Mouse (Mus musculus): ENCODE results near the gene 1110059G10Rik. TPM values are rescaled to one million over a fixed set of nuclear protein-coding genes. Genes with fewer than 3 reads are reported as not detected.
A peak's percentile ranks its signal among the peaks of the same experiment; 100 is the strongest.

Gene 1110059G10Rik
- polyA plus RNA-seq (2016; fragmentation: Nextera tagmentation; extraction: Ambion mirVana) = 29.7 and 31.7 TPM in 2 replicates

GRCm38 (mm10) chr9:122950643-122951475 is at the start of gene 1110059G10Rik, which contains the start of gene Kif15:
Gene 1110059G10Rik, minus strand, starts transcription at chr9:122951000.
Gene Kif15, plus strand, starts transcription at chr9:122951046.
- WGBS = under 1% methylated on average over 64 of the region's 64 CpGs
- H3K36me3 ChIP-seq = peaks cover 15% of the 10 kb centered on the region
- no peaks in the 10 kb centered on the region for H3K27me3 ChIP-seq
- H3K27ac ChIP-seq = peak within 1 kb of the TSS; percentile 78
- peak within 1 kb of the TSS; percentile 76 for H3K4me2 ChIP-seq (replicated peaks)
- H3K4me1 ChIP-seq = peaks cover 9% of the 10 kb centered on the region
- H3K9ac ChIP-seq = peak within 1 kb of the TSS; percentile 61
- peak; percentile 87 for ATAC-seq (ENCODE audit: insufficient number of reproducible peaks, insufficient read depth, low FRiP score, low TSS enrichment)
- peak within 1 kb of the TSS; percentile 94 for H3K4me3 ChIP-seq
- H3K9me3 ChIP-seq = no peaks in the 10 kb centered on the region

DNA sequence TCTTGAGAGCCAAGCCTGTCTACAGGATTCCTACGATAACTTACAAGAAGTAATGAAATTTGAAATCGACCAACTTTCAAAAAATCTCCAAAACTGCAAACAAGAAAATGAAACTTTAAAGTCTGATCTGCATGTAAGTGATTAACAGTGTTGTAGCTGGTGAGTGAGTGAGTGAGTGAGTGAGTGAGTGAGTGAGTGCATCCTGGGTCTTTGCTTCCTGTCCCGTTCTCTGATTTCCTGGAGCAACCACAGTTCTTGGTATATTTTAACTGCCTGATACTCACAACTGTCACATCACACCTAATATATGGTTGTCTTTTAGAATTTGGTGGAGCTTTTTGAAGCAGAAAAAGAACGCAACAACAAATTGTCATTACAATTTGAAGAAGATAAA is 48.4 kb upstream of the 1110059G10Rik start:
- no peaks in the 10 kb centered on the region for H3K4me1 ChIP-seq
- H3K4me3 ChIP-seq = no peak overlapping the region
- no peak overlapping the region for H3K9ac ChIP-seq
- no peaks in the 10 kb centered on the region for H3K27me3 ChIP-seq
- peaks cover 65% of the 10 kb centered on the region for H3K36me3 ChIP-seq
- no peak overlapping the region for H3K27ac ChIP-seq
- no peaks in the 10 kb centered on the region for H3K9me3 ChIP-seq
- H3K4me2 ChIP-seq (replicated peaks) = no peak overlapping the region
- no peak for ATAC-seq (ENCODE audit: insufficient number of reproducible peaks, insufficient read depth, low FRiP score, low TSS enrichment)
- WGBS = 95% methylated on average over 4 of the region's 4 CpGs

DNA sequence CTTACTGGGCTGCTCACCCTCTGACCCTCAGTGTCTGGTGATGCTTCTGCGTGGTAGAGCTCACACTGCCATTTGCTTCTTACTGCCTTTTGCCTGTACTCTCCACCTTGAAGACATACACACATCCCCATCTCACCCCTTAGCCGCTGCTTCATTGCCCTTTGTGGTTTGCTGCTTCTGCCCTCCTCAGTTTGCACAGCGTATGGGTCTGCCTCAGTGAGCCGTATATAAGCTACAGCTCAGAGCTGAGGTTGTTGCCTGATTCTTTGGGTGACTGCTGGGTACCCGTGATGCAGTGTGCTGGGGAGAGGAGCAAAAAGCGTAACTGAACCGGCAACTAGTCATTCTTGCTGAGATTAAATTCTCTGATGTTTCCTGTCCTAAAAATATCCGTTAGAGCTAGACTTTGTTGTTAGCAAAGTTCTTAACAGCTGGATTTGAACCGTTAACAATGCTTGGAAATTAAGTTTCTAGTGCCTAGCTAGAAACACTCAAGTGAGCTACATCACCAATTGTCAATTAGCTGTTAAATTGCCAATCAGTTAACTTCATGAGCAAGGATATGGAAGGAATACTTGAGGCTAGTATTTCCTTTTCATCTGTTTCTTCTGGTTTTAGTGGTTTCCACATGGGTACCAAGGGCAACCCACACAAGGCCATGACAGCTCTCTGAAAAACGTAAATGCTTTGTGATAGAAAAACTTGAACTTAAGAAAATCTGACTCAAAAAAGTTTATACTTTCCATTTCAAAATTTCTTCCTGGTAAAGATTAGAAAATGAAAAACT is 47.8 kb upstream of the 1110059G10Rik start:
- no peak overlapping the region for H3K9ac ChIP-seq
- ATAC-seq (ENCODE audit: insufficient number of reproducible peaks, insufficient read depth, low FRiP score, low TSS enrichment) = no peak
- H3K27me3 ChIP-seq = no peaks in the 10 kb centered on the region
- H3K4me3 ChIP-seq = no peak overlapping the region
- H3K9me3 ChIP-seq = no peaks in the 10 kb centered on the region
- H3K27ac ChIP-seq = no peak overlapping the region
- peaks cover 64% of the 10 kb centered on the region for H3K36me3 ChIP-seq
- WGBS = 91% methylated on average over 10 of the region's 10 CpGs
- no peaks in the 10 kb centered on the region for H3K4me1 ChIP-seq
- no peak overlapping the region for H3K4me2 ChIP-seq (replicated peaks)

GRCm38 (mm10) chr9:122928915-122929314 is 21.9 kb downstream of the 1110059G10Rik start:
- 0 out of 2 replicates have a peak, but pooled peaks cover 3% of the 10 kb centered on the region for H3K9me3 ChIP-seq
- peaks cover 82% of the 10 kb centered on the region for H3K36me3 ChIP-seq
- no peak overlapping the region for H3K9ac ChIP-seq
- ATAC-seq (ENCODE audit: insufficient number of reproducible peaks, insufficient read depth, low FRiP score, low TSS enrichment) = no peak
- H3K27me3 ChIP-seq = no peaks in the 10 kb centered on the region
- no peak overlapping the region for H3K4me2 ChIP-seq (replicated peaks)
- WGBS = 90% methylated on average over 3 of the region's 3 CpGs
- no peak overlapping the region for H3K4me3 ChIP-seq
- H3K4me1 ChIP-seq = peaks cover under 1% of the 10 kb centered on the region; the same call in 1 of the 2 replicates
- H3K27ac ChIP-seq = no peak overlapping the region

- Histone ChIP-seq H3K4me3 (peak within 1 kb of the TSS; percentile 76), H3K36me3 (peaks cover 33% of the 10 kb centered on the region), H3K9me3 (no peaks in the 10 kb centered on the region), H3K9ac (peak within 1 kb of the TSS; percentile 92), H3K27me3 (peaks cover 3% of the 10 kb centered on the region; the same call in 1 of the 2 replicates), H3K4me1 (peaks cover 5% of the 10 kb centered on the region; the same call in 1 of the 2 replicates), H3K27ac (peak within 1 kb of the TSS; percentile 72), H3K4me2 (replicated peaks) (peak within 1 kb of the TSS; percentile 59)
- peak; percentile 95 for ATAC-seq (ENCODE audit: insufficient number of reproducible peaks, insufficient read depth, low FRiP score, low TSS enrichment)
- under 1% methylated on average over 43 of the region's 43 CpGs for WGBS
Observed at GRCm38 (mm10) chr9:122922936-122923381, 27.8 kb downstream of the 1110059G10Rik start, which contains the start of gene Zfp105. Gene Zfp105, plus strand, starts transcription at chr9:122923072.

GRCm38 (mm10) chr9:122922436-122922835 is 28.4 kb downstream of the 1110059G10Rik start:
- peak overlapping the region; percentile 59 for H3K4me2 ChIP-seq (replicated peaks)
- WGBS = 27% methylated on average over 3 of the region's 3 CpGs
- H3K4me3 ChIP-seq = peak overlapping the region; percentile 76; the same call in 1 of the 2 replicates
- H3K4me1 ChIP-seq = peaks cover 5% of the 10 kb centered on the region; the same call in 1 of the 2 replicates
- H3K27ac ChIP-seq = no peak overlapping the region
- ATAC-seq (ENCODE audit: insufficient number of reproducible peaks, insufficient read depth, low FRiP score, low TSS enrichment) = no peak
- no peaks in the 10 kb centered on the region for H3K9me3 ChIP-seq
- H3K27me3 ChIP-seq = peaks cover 3% of the 10 kb centered on the region; the same call in 1 of the 2 replicates
- H3K9ac ChIP-seq = no peak overlapping the region
- peaks cover 28% of the 10 kb centered on the region for H3K36me3 ChIP-seq

GRCm38 (mm10) chr9:122902717-122903535 is 47.9 kb downstream of the 1110059G10Rik start:
- no peaks in the 10 kb centered on the region for H3K9me3 ChIP-seq
- peak overlapping the region; percentile 37 for H3K9ac ChIP-seq
- peak overlapping the region; percentile 55 for H3K4me2 ChIP-seq (replicated peaks)
- peak; percentile 95 for ATAC-seq (ENCODE audit: insufficient number of reproducible peaks, insufficient read depth, low FRiP score, low TSS enrichment)
- peak overlapping the region; percentile 45 for H3K4me3 ChIP-seq
- no peaks in the 10 kb centered on the region for H3K27me3 ChIP-seq
- H3K36me3 ChIP-seq = peaks cover 5% of the 10 kb centered on the region; the same call in 1 of the 2 replicates
- no peak overlapping the region for H3K27ac ChIP-seq
- 13% methylated on average over 32 of the region's 32 CpGs for WGBS
- no peaks in the 10 kb centered on the region for H3K4me1 ChIP-seq

DNA sequence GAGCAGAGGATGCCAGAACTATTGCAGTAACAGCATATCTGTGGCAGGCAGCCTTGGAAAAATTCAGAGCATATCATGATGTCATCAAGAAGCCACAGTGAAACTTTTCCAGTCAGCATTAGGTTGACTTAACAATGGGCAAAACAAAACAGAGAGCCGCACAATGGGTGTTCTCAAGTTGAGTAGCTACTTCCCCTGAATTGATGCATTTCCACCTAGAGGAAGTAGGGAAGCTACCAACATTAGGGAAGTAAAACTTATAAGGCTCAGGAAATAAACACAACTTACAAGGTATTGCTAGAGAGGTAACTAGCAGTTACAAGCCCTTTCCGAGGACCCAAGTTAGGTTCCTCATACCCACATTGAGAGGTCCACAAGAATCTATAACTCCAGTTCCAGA is 49.8 kb downstream of the 1110059G10Rik start:
- Histone ChIP-seq H3K9me3 (0 out of 2 replicates have a peak, but pooled peaks cover under 1% of the 10 kb centered on the region), H3K4me2 (replicated peaks) (no peak overlapping the region), H3K27me3 (no peaks in the 10 kb centered on the region), H3K36me3 (peaks cover under 1% of the 10 kb centered on the region), H3K4me3 (no peak overlapping the region), H3K27ac (no peak overlapping the region), H3K4me1 (no peaks in the 10 kb centered on the region), H3K9ac (no peak overlapping the region)
- no peak for ATAC-seq (ENCODE audit: insufficient number of reproducible peaks, insufficient read depth, low FRiP score, low TSS enrichment)
- 92% methylated on average over 2 of the region's 2 CpGs for WGBS

Other genes starting within 250 kb of the 1110059G10Rik start
- not detected in 2 replicates for gene Topaz1, start 203.7 kb downstream of the 1110059G10Rik start, polyA plus RNA-seq (2016; fragmentation: Nextera tagmentation; extraction: Ambion mirVana)
- gene Tcaim, start 145.5 kb downstream of the 1110059G10Rik start, polyA plus RNA-seq (2016; fragmentation: Nextera tagmentation; extraction: Ambion mirVana) = 7.6 and 8.1 TPM in 2 replicates
- gene Gm35549, start 107.0 kb downstream of the 1110059G10Rik start, polyA plus RNA-seq (2016; fragmentation: Nextera tagmentation; extraction: Ambion mirVana) = 0.55 and 0.67 TPM in 2 replicates
- gene Zfp445, start 85.0 kb downstream of the 1110059G10Rik start, polyA plus RNA-seq (2016; fragmentation: Nextera tagmentation; extraction: Ambion mirVana) = 100 and 109 TPM in 2 replicates
- gene Zkscan7, start 65.3 kb downstream of the 1110059G10Rik start, polyA plus RNA-seq (2016; fragmentation: Nextera tagmentation; extraction: Ambion mirVana) = 3.9 and 4.3 TPM in 2 replicates
- 29.0 and 30.8 TPM in 2 replicates for gene Zfp105, start 27.9 kb downstream of the 1110059G10Rik start, polyA plus RNA-seq (2016; fragmentation: Nextera tagmentation; extraction: Ambion mirVana)
- gene Kif15, start within 50 bp of the 1110059G10Rik start, polyA plus RNA-seq (2016; fragmentation: Nextera tagmentation; extraction: Ambion mirVana) = 66.7 and 70.8 TPM in 2 replicates
- gene Tmem42, start 70.3 kb upstream of the 1110059G10Rik start, polyA plus RNA-seq (2016; fragmentation: Nextera tagmentation; extraction: Ambion mirVana) = 16.8 and 19.5 TPM in 2 replicates
- gene Tgm4, start 83.7 kb upstream of the 1110059G10Rik start, polyA plus RNA-seq (2016; fragmentation: Nextera tagmentation; extraction: Ambion mirVana) = 0.28 and 0.65 TPM in 2 replicates
- 81.3 and 82.1 TPM in 2 replicates for gene Zdhhc3, start 162.2 kb upstream of the 1110059G10Rik start, polyA plus RNA-seq (2016; fragmentation: Nextera tagmentation; extraction: Ambion mirVana)
- 93.3 and 93.7 TPM in 2 replicates for gene Exosc7, start 162.2 kb upstream of the 1110059G10Rik start, polyA plus RNA-seq (2016; fragmentation: Nextera tagmentation; extraction: Ambion mirVana)
- 0.17 TPM in 1 of 2 replicates, not detected in the other for gene Clec3b, start 199.9 kb upstream of the 1110059G10Rik start, polyA plus RNA-seq (2016; fragmentation: Nextera tagmentation; extraction: Ambion mirVana)